Mouse (Mus musculus): ENCODE measurements around the gene Hivep3.

- TF ChIP-seq CTCF (IDR thresholded peaks at IDR 0.05; ENCODE audit: borderline replicate concordance, extremely low read depth, insufficient read depth, insufficient read length), result no peak
- TF ChIP-seq POLR2A (IDR thresholded peaks at IDR 0.05; ENCODE audit: borderline replicate concordance, extremely low read depth, insufficient read depth, insufficient read length, poor library complexity, severe bottlenecking), result no peak
These were observed 144.6 kb downstream of the Hivep3 start for GRCm38 (mm10) chr4:119878218-119878617.
